8 mouse cellular contexts compared by ENCODE assay signal in genomic region chr10:34418204-34418756, GRCm38 (mm10). TPM values are rescaled to one million over a fixed set of nuclear protein-coding genes. Genes with fewer than 3 reads are reported as not detected.
DNase-seq lines count a peak whose midpoint lies in the region; ATAC-seq lines count a peak whose summit lies in the region.

Gene Nt5dc1 (minus strand): TSS chr10:34418552.

- intact Hi-C loops in gastrocnemius, postnatal 14 days (cut with DNase I; ENCODE audit: low total_unique reads) = no loop called here
- intact Hi-C loops in left cerebral cortex, postnatal 10 days (cut with DNase I) = no loop called here

- DNase-seq in adrenal gland, adult (ENCODE audit: inconsistent age in 2 of 2, low spot score in 1 of 2) = peak; percentile 94 to 99
- DNase-seq in embryo, embryonic 10.5 days (ENCODE audit: low spot score) = peak; percentile 96
- DNase-seq in gastrocnemius, postnatal 14 days = peak; percentile 95
- DNase-seq in left cerebral cortex, postnatal 10 days (ENCODE audit: extremely low spot score in 1 of 2, low spot score in 2 of 2) = peak; percentile 80 to 95
- peak; percentile 88 for DNase-seq in right cerebral cortex, postnatal 25 days
- DNase-seq in urinary bladder, postnatal 4 days (ENCODE audit: low spot score in 2 of 2) = peak; percentile 91 to 97

- peak; percentile 85 for ATAC-seq in inflammation-experienced regulatory T-cells, adult 6 months
- ATAC-seq in megakaryocyte-erythroid progenitor cell, adult 5-6 weeks (replicated peaks; ENCODE audit: low FRiP score, low TSS enrichment, poor library complexity, severe bottlenecking) = peak; percentile 92

RNA-seq across cellular contexts. Expression of gene Nt5dc1, which starts in this region (rescaled TPM):
- total RNA-seq in gastrocnemius, postnatal 14 days (2021) = 1 to 10 TPM; 4.7 to 4.9 TPM
- polyA plus RNA-seq in inflammation-experienced regulatory T-cells, adult 6 months (2017; shearing (Covaris generic)) = 100 to 1,000 TPM in 1 of 3 experiments, 10 to 100 TPM in 2; 74.1 to 101 (median 94.0) TPM
- 1 to 10 TPM; 2.1 to 4.3 TPM for total RNA-seq in left cerebral cortex, postnatal 10 days (2021)
- 23.8 and 30.5 TPM in 2 replicates for total RNA-seq in megakaryocyte-erythroid progenitor cell, adult 5-6 weeks (2014; fragmentation: Nextera tagmentation)
- total RNA-seq in megakaryocyte-erythroid progenitor cell, adult 5-6 weeks (2017) = 36.0 and 40.5 TPM in 2 replicates

Comparison
In these comparisons a context has a peak if more than half of its experiments do, and no peak if none do; other contexts are left out.
1. Peak in every context shown above with its lines: DNase-seq and ATAC-seq.
2. RNA of gene Nt5dc1 (total RNA-seq): 23.8 to 40.5 TPM in megakaryocyte-erythroid progenitor cell, adult 5-6 weeks; 4.7 to 4.9 TPM in gastrocnemius, postnatal 14 days and 2.1 to 4.3 TPM in left cerebral cortex, postnatal 10 days; every median in the first group is over 4 times any median in the second.